Mouse (Mus musculus): ENCODE measurements around the gene Pde3b. TPM values are rescaled to one million over a fixed set of nuclear protein-coding genes. Genes with fewer than 3 reads are reported as not detected.
"Not testable (repeated sequence)": the region's sequence is repeated elsewhere in the genome, so short reads cannot be mapped to it uniquely, and the experiment has no call there.

The Pde3b gene
- 5.9 and 9.5 TPM in 2 replicates for total RNA-seq (2012; rRNA removed)

DNA sequence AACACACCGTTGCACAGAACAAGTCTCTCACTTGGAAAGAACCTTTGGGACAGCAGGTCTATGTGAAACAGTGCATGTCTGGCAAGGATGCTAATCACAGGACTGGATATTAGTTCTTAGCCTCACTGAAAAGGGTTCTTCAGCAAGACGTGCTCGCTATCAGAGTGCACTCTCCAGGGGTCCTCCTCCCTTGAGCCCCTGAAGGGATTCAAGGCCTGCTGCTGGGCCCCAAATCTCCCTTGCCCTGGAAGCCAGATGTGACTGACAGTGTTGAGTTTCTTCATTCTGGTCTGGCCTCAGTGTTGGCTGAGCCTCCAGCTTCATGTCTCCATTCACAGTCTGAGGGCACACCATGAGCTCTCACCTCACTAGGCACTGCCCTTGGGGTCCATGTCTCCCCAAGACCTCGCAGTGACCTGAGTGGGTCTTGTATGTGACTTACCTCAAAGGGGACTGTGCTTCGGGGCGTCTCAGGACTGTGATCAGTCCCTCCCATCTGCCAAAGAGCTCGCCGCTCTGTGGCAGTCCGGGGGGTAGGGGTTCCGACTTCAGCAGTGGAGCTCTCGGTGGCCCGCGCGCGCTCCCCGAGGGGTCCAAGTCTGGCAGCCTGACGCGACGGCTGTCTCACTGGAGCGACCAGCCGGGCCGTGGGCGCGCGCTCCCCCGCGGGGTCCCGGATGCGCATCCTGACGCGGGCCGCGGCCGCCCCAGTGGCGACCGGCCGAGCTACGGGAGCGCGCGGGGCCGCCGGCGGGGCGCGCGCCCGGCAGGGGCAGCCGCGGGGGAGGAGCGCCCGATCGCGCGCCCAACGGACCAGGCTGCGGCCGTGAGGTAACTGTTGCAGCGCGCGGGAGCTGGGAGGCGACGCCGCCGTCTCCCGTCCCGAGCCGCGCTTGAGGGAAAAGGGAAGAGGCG, at the start of gene Pde3b:
TSS of gene Pde3b (plus strand) at position 861 of the 915 bp plus-strand sequence.
- Histone ChIP-seq H3K4me1 (ENCODE audit: control insufficient read depth in 2 of 2, insufficient read depth in 2 of 2, low read length in 2 of 2, poor library complexity in 1 of 2) (no peaks in the 10 kb centered on the region), H3K4me3 (ENCODE audit: insufficient read depth in 1 of 2, low read depth in 1 of 2, low read length in 2 of 2, poor library complexity in 1 of 2, severe bottlenecking in 1 of 2) (peak within 1 kb of the TSS; percentile 74 to 86), H3K36me3 (ENCODE audit: control insufficient read depth, insufficient read depth, low read length, poor library complexity, severe bottlenecking) (no peaks in the 10 kb centered on the region), H3K9me3 (ENCODE audit: control insufficient read depth, insufficient read depth, low read depth, low read length) (no peaks in the 10 kb centered on the region; the same call in 1 of the 2 replicates), H3K9ac (ENCODE audit: insufficient read depth, low read depth, low read length, poor library complexity, severe bottlenecking) (peak within 1 kb of the TSS; percentile 82), H3K27ac (ENCODE audit: insufficient read depth, low read depth, low read length, poor library complexity, severe bottlenecking) (no peak within 1 kb of the TSS)
- in situ Hi-C loops (cut with MboI; ENCODE audit: low sequenced_read_pairs in 2 of 2, unreplicated experiment in 2 of 2) = no loop called here
- peak; percentile 47 for DNase-seq (ENCODE audit: low read depth, low spot score)
- no peak for TF ChIP-seq ZC3H11A (IDR thresholded peaks at IDR 0.05; ENCODE audit: borderline replicate concordance, low read depth, low read length)
- no peak for TF ChIP-seq MAFK (IDR thresholded peaks at IDR 0.05; ENCODE audit: insufficient read depth, low read depth, low read length)
- TF ChIP-seq ZNF384 (IDR thresholded peaks at IDR 0.05; ENCODE audit: low read depth, low read length) = no peak
- TF ChIP-seq CHD2 (IDR thresholded peaks at IDR 0.05; ENCODE audit: low read depth, low read length) = no peak
- TF ChIP-seq HCFC1 (IDR thresholded peaks at IDR 0.05; ENCODE audit: borderline replicate concordance, insufficient read depth, low read length) = no peak

- Histone ChIP-seq H3K4me1 (ENCODE audit: control insufficient read depth in 2 of 2, insufficient read depth in 2 of 2, low read length in 2 of 2, poor library complexity in 1 of 2) (no peaks in the 10 kb centered on the region), H3K4me3 (ENCODE audit: insufficient read depth in 1 of 2, low read depth in 1 of 2, low read length in 2 of 2, poor library complexity in 1 of 2, severe bottlenecking in 1 of 2) (no peak overlapping the region), H3K36me3 (ENCODE audit: control insufficient read depth, insufficient read depth, low read length, poor library complexity, severe bottlenecking) (no peaks in the 10 kb centered on the region), H3K9ac (ENCODE audit: insufficient read depth, low read depth, low read length, poor library complexity, severe bottlenecking) (no peak overlapping the region), H3K27ac (ENCODE audit: insufficient read depth, low read depth, low read length, poor library complexity, severe bottlenecking) (no peak overlapping the region), H3K9me3 (ENCODE audit: control insufficient read depth, insufficient read depth, low read depth, low read length) (peaks cover 5% of the 10 kb centered on the region; the same call in 1 of the 2 replicates)
- DNase-seq (ENCODE audit: low read depth, low spot score) = no peak
- TF ChIP-seq MAFK (IDR thresholded peaks at IDR 0.05; ENCODE audit: insufficient read depth, low read depth, low read length) = no peak
- TF ChIP-seq CHD2 (IDR thresholded peaks at IDR 0.05; ENCODE audit: low read depth, low read length) = no peak
- TF ChIP-seq ZC3H11A (IDR thresholded peaks at IDR 0.05; ENCODE audit: borderline replicate concordance, low read depth, low read length) = no peak
- TF ChIP-seq ZNF384 (IDR thresholded peaks at IDR 0.05; ENCODE audit: low read depth, low read length) = no peak
- no peak for TF ChIP-seq HCFC1 (IDR thresholded peaks at IDR 0.05; ENCODE audit: borderline replicate concordance, insufficient read depth, low read length)
- in situ Hi-C loops (cut with MboI; ENCODE audit: low sequenced_read_pairs in 2 of 2, unreplicated experiment in 2 of 2) = no loop called here
These were observed 13.0 kb upstream of the Pde3b start for GRCm38 (mm10) chr7:114402130-114402529.

GRCm38 (mm10) chr7:114415336-114416020, 397 bp downstream of the Pde3b start:
- H3K9ac ChIP-seq (ENCODE audit: insufficient read depth, low read depth, low read length, poor library complexity, severe bottlenecking) = peak overlapping the region; percentile 82
- no peaks in the 10 kb centered on the region for H3K4me1 ChIP-seq (ENCODE audit: control insufficient read depth in 2 of 2, insufficient read depth in 2 of 2, low read length in 2 of 2, poor library complexity in 1 of 2)
- DNase-seq (ENCODE audit: low read depth, low spot score) = peak; percentile 8
- no peaks in the 10 kb centered on the region; the same call in 1 of the 2 replicates for H3K9me3 ChIP-seq (ENCODE audit: control insufficient read depth, insufficient read depth, low read depth, low read length)
- peak overlapping the region; percentile 74 to 86; a peak in 3 of 4 replicates for H3K4me3 ChIP-seq (ENCODE audit: insufficient read depth in 1 of 2, low read depth in 1 of 2, low read length in 2 of 2, poor library complexity in 1 of 2, severe bottlenecking in 1 of 2)
- in situ Hi-C loops (cut with MboI; ENCODE audit: low sequenced_read_pairs in 2 of 2, unreplicated experiment in 2 of 2) = no loop called here
- no peak for TF ChIP-seq ZNF384 (IDR thresholded peaks at IDR 0.05; ENCODE audit: low read depth, low read length)
- TF ChIP-seq ZC3H11A (IDR thresholded peaks at IDR 0.05; ENCODE audit: borderline replicate concordance, low read depth, low read length) = no peak
- no peak for TF ChIP-seq CHD2 (IDR thresholded peaks at IDR 0.05; ENCODE audit: low read depth, low read length)
- TF ChIP-seq MAFK (IDR thresholded peaks at IDR 0.05; ENCODE audit: insufficient read depth, low read depth, low read length) = no peak
- TF ChIP-seq HCFC1 (IDR thresholded peaks at IDR 0.05; ENCODE audit: borderline replicate concordance, insufficient read depth, low read length) = no peak
- no peaks in the 10 kb centered on the region for H3K36me3 ChIP-seq (ENCODE audit: control insufficient read depth, insufficient read depth, low read length, poor library complexity, severe bottlenecking)
- no peak overlapping the region for H3K27ac ChIP-seq (ENCODE audit: insufficient read depth, low read depth, low read length, poor library complexity, severe bottlenecking)

DNA sequence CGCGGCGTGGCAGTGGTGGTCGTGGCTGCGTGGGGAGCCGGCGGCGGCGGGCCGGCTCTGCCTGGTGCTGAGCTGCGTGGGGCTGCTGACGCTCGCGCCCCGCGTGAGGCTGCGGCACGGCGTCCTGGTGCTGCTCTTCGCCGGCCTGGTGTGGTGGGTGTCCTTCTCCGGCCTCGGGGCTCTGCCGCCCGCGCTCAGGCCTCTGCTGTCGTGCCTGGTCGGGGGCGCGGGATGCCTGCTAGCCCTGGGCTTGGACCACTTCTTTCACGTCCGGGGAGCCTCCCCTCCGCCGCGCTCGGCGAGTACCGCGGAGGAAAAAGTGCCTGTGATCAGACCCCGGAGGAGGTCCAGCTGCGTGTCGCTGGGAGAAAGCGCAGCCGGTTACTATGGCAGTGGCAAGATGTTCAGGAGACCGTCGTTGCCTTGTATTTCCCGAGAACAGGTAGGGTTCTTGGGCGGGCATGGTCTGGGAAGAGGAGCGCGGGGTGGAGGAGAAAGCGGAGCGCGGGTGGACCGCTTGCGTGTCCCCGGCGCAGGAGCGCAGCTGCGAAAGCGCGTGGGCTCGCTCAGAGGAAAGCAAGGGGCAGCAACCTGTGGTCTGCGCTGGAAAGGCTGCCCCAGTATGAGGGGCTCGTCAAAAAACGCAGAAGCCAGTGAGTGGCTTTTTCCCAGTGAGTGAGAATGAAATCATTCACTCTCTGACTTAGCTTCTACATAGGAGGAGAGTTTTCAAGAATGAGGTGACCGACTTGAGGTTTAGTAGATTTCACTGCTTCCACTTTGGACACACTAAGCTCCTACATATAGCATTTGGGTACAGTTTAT, 1.2 kb downstream of the Pde3b start:
- Histone ChIP-seq H3K9me3 (ENCODE audit: control insufficient read depth, insufficient read depth, low read depth, low read length) (no peaks in the 10 kb centered on the region; the same call in 1 of the 2 replicates), H3K4me1 (ENCODE audit: control insufficient read depth in 2 of 2, insufficient read depth in 2 of 2, low read length in 2 of 2, poor library complexity in 1 of 2) (no peaks in the 10 kb centered on the region), H3K4me3 (ENCODE audit: insufficient read depth in 1 of 2, low read depth in 1 of 2, low read length in 2 of 2, poor library complexity in 1 of 2, severe bottlenecking in 1 of 2) (peak overlapping the region; percentile 74 to 86), H3K27ac (ENCODE audit: insufficient read depth, low read depth, low read length, poor library complexity, severe bottlenecking) (no peak overlapping the region), H3K36me3 (ENCODE audit: control insufficient read depth, insufficient read depth, low read length, poor library complexity, severe bottlenecking) (no peaks in the 10 kb centered on the region), H3K9ac (ENCODE audit: insufficient read depth, low read depth, low read length, poor library complexity, severe bottlenecking) (peak overlapping the region; percentile 82)
- TF ChIP-seq CHD2 (IDR thresholded peaks at IDR 0.05; ENCODE audit: low read depth, low read length) = no peak
- no peak for TF ChIP-seq ZC3H11A (IDR thresholded peaks at IDR 0.05; ENCODE audit: borderline replicate concordance, low read depth, low read length)
- no peak for TF ChIP-seq ZNF384 (IDR thresholded peaks at IDR 0.05; ENCODE audit: low read depth, low read length)
- peak; percentile 9 for DNase-seq (ENCODE audit: low read depth, low spot score)
- in situ Hi-C loops (cut with MboI; ENCODE audit: low sequenced_read_pairs in 2 of 2, unreplicated experiment in 2 of 2) = no loop called here

- in situ Hi-C loops (cut with MboI; ENCODE audit: low sequenced_read_pairs in 2 of 2, unreplicated experiment in 2 of 2); H3K4me1 ChIP-seq (ENCODE audit: control insufficient read depth in 2 of 2, insufficient read depth in 2 of 2, low read length in 2 of 2, poor library complexity in 1 of 2); H3K9me3 ChIP-seq (ENCODE audit: control insufficient read depth, insufficient read depth, low read depth, low read length); DNase-seq (ENCODE audit: low read depth, low spot score); H3K27ac ChIP-seq (ENCODE audit: insufficient read depth, low read depth, low read length, poor library complexity, severe bottlenecking); H3K9ac ChIP-seq (ENCODE audit: insufficient read depth, low read depth, low read length, poor library complexity, severe bottlenecking); H3K36me3 ChIP-seq (ENCODE audit: control insufficient read depth, insufficient read depth, low read length, poor library complexity, severe bottlenecking); H3K4me3 ChIP-seq (ENCODE audit: insufficient read depth in 1 of 2, low read depth in 1 of 2, low read length in 2 of 2, poor library complexity in 1 of 2, severe bottlenecking in 1 of 2): not testable (repeated sequence)
These were observed 4.2 kb downstream of the Pde3b start for GRCm38 (mm10) chr7:114419331-114419730.

All from ES-E14 (cell line).